Mouse (Mus musculus) bone marrow, adult 2 months (tissue): Measurements from ENCODE around the gene Tsc22d4.

Source experiments
- CTCF ChIP-seq: fragments of 200-500 bp; IDR thresholded peaks from 2 replicates; pipeline ENCODE4 v1.5.1; 2011; ENCODE audit warnings: low read length, control low read depth; ENCODE audit not compliant: control insufficient read depth, insufficient read depth
- POLR2A ChIP-seq: fragments of 200-500 bp; IDR thresholded peaks from 2 replicates; pipeline ENCODE4 v1.6.1; 2011; ENCODE audit warnings: low read depth, mild to moderate bottlenecking, control low read depth, low read length, borderline replicate concordance; ENCODE audit not compliant: control insufficient read depth

GRCm38 (mm10) chr5:137738516-137738915, 7.0 kb upstream of the Tsc22d4 start:
- TF ChIP-seq CTCF, result no peak
- no peak for TF ChIP-seq POLR2A
